Mouse (Mus musculus) stomach, embryonic 14.5 days (tissue): Measurements from ENCODE around the gene Tsg101. TPM values are rescaled to one million over a fixed set of nuclear protein-coding genes. Genes with fewer than 3 reads are reported as not detected.

ENCODE experiments used
- ATAC-seq: fragments of 200-750 bp; cut with Nextera tagmentation; 2 replicates; pipeline ENCODE4 v1.8.0; 2017; ENCODE audit warnings: low read depth, moderate TSS enrichment; ENCODE audit not compliant: insufficient number of reproducible peaks, insufficient read depth, low FRiP score
- H3K27ac ChIP-seq: fragments of 300-500 bp; sonication (generic); 2 replicates; pipeline ENCODE4 v1.5.1; 2014; ENCODE audit warnings: mild to moderate bottlenecking, low read length, moderate library complexity, mixed read lengths
- H3K27me3 ChIP-seq: fragments of 300-500 bp; sonication (generic); 2 replicates; pipeline ENCODE4 v1.6.1; 2014; ENCODE audit warnings: low read length, control low read depth, mixed read lengths; ENCODE audit not compliant: control insufficient read depth, insufficient read depth
- H3K36me3 ChIP-seq: fragments of 300-500 bp; sonication (generic); 2 replicates; pipeline ENCODE4 v1.6.1; 2014; ENCODE audit warnings: mild to moderate bottlenecking, control low read depth, low read length, moderate library complexity, mixed read lengths; ENCODE audit not compliant: control insufficient read depth, insufficient read depth
- H3K4me1 ChIP-seq: fragments of 300-500 bp; sonication (generic); 2 replicates; pipeline ENCODE4 v1.6.1; 2014; ENCODE audit warnings: low read length, control low read depth, mixed read lengths; ENCODE audit not compliant: control insufficient read depth, insufficient read depth
- H3K4me2 ChIP-seq: fragments of 300-500 bp; sonication (generic); replicated peaks from 2 replicates; pipeline ENCODE4 v1.6.1; 2014; ENCODE audit warnings: low read depth, low read length, control low read depth
- H3K4me3 ChIP-seq: fragments of 300-500 bp; sonication (generic); 2 replicates; pipeline ENCODE4 v1.5.1; 2014; ENCODE audit warnings: low read depth, low read length, control low read depth
- H3K9ac ChIP-seq: fragments of 300-500 bp; sonication (generic); replicated peaks from 2 replicates; pipeline ENCODE4 v1.6.1; 2014; ENCODE audit warnings: low read depth, mild to moderate bottlenecking, control low read depth, low read length, moderate library complexity, mixed read lengths
- H3K9me3 ChIP-seq: fragments of 300-500 bp; sonication (generic); 2 replicates; pipeline ENCODE4 v1.6.1; 2016; ENCODE audit warnings: low read depth, low read length, control low read depth; ENCODE audit not compliant: control insufficient read depth
- WGBS: fragments of 180-500 bp; shearing (Covaris S2); extraction: QIAGEN DNeasy Blood & Tissue Kit; methylation state at CpG from one replicate; pipeline ENCODE4 v1.1.7; 2014; 5-methylcytosine and 5-hydroxymethylcytosine counted together
- polyA plus RNA-seq: library from polyadenylated mRNA; unstranded; fragments of >200 nt; fragmentation: Nextera tagmentation; extraction: Ambion mirVana; gene quantifications from 2 replicates; pipeline ENCODE4 v1.2.1, GENCODE M21; 2014

The Tsg101 gene
- polyA plus RNA-seq, 1 experiment from 2014 or later = 179 TPM

DNA sequence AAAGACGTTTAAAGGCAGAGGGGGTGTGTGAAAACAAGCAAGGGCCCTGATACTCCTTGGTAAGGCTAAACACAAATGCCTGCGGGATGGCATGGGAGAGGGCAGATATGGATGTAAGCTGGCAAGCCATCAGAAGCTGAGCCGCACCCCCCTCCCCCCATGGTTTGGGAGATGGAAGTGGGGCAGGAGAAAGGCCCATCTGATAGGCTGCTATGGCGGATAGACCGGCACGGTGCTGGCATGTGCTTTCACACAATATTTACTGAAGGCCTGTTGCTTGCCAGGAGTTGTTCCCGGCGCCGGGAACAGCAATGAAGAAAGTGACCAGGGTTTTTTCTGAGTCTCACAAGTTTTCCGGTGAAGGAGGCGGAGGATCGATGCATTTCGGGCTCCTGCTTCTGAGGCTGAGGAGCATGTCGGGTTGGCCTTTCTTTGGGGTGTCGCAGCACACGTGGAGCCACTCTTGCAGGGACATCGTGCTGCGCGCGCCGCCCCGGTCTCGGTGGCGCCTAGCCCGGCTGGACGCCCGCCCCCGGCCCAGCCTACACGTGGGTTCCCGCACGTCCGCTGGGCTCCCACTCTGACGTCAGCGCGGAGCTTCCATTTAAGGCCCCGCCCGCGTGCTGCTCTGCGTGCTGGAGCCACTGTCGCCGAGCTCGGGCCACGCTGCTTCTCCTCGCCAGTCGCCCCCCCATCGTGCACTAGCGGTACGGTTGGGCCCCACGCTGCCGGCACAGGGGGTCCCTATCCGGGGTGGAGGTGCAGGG, 74.4 kb downstream of the Tsg101 start:
- peak; percentile 88 for ATAC-seq

GRCm38 (mm10) chr7:46843576-46843975, 76.2 kb downstream of the Tsg101 start:
- H3K36me3 ChIP-seq = peaks cover 5% of the 10 kb centered on the region
- no peak overlapping the region for H3K4me2 ChIP-seq
- peaks cover 28% of the 10 kb centered on the region for H3K4me1 ChIP-seq
- ATAC-seq = no peak
- no peak overlapping the region for H3K27ac ChIP-seq
- no peaks in the 10 kb centered on the region for H3K27me3 ChIP-seq
- H3K4me3 ChIP-seq = no peak overlapping the region
- H3K9me3 ChIP-seq = no peaks in the 10 kb centered on the region
- WGBS = 85% methylated on average over 4 of the region's 4 CpGs
- no peak overlapping the region for H3K9ac ChIP-seq

More for the DNA sequence above, 74.4 kb downstream of the Tsg101 start:
- Histone ChIP-seq H3K27ac (peak overlapping the region; percentile 92), H3K4me3 (peak overlapping the region; percentile 84), H3K4me1 (peaks cover 16% of the 10 kb centered on the region), H3K4me2 (peak overlapping the region; percentile 74), H3K36me3 (peaks cover 20% of the 10 kb centered on the region), H3K9ac (peak overlapping the region; percentile 84), H3K9me3 (no peaks in the 10 kb centered on the region), H3K27me3 (no peaks in the 10 kb centered on the region)
- under 1% methylated on average over 51 of the region's 51 CpGs for WGBS

- H3K9me3 ChIP-seq = no peaks in the 10 kb centered on the region
- no peaks in the 10 kb centered on the region for H3K36me3 ChIP-seq
- no peak overlapping the region for H3K27ac ChIP-seq
- H3K4me1 ChIP-seq = peaks cover 36% of the 10 kb centered on the region
- no peak for ATAC-seq
- no peak overlapping the region for H3K4me2 ChIP-seq
- WGBS = 32% methylated on average over 5 of the region's 5 CpGs
- no peaks in the 10 kb centered on the region for H3K27me3 ChIP-seq
- no peak overlapping the region for H3K9ac ChIP-seq
- H3K4me3 ChIP-seq = no peak overlapping the region
These were observed 77.5 kb downstream of the Tsg101 start for GRCm38 (mm10) chr7:46842278-46842677.

- Histone ChIP-seq H3K36me3 (no peaks in the 10 kb centered on the region), H3K27ac (no peak within 1 kb of the TSS), H3K27me3 (no peaks in the 10 kb centered on the region), H3K4me1 (peaks cover 29% of the 10 kb centered on the region), H3K9me3 (no peaks in the 10 kb centered on the region), H3K4me2 (no peak within 1 kb of the TSS), H3K9ac (no peak within 1 kb of the TSS), H3K4me3 (no peak within 1 kb of the TSS)
- no peak for ATAC-seq
- 33% methylated on average over 6 of the region's 6 CpGs for WGBS
These were observed 78.8 kb downstream of the Tsg101 start, which contains the start of gene Ldha for GRCm38 (mm10) chr7:46840787-46841525. TSS of gene Ldha (plus strand) at chr7:46841475.

DNA sequence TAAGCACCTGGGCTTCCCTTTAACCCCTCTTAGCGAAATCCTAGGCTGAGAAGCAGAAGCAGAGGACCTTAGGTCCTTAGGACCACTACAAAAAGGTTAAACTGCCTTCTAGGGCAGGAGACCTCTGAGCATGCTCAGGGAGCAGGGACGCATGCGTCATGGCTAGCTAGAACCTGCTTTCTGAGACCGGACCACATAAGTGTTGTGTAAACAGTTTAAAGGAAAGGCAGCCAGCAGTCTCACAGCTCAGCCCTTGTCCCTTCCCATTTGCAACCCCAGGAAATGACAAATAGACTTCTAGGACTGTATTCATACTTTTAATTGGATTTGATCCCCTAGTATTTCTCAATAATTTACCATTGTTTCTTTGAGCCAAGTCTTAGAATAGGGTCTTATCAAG, 79.4 kb downstream of the Tsg101 start:
- 36% methylated on average over 4 of the region's 4 CpGs for WGBS
- no peak overlapping the region for H3K4me2 ChIP-seq
- H3K9ac ChIP-seq = no peak overlapping the region
- no peak overlapping the region for H3K4me3 ChIP-seq
- H3K9me3 ChIP-seq = no peaks in the 10 kb centered on the region
- no peak overlapping the region for H3K27ac ChIP-seq
- H3K4me1 ChIP-seq = peaks cover 29% of the 10 kb centered on the region
- no peaks in the 10 kb centered on the region for H3K27me3 ChIP-seq
- no peaks in the 10 kb centered on the region for H3K36me3 ChIP-seq
- no peak for ATAC-seq

GRCm38 (mm10) chr7:46839861-46840260, 79.9 kb downstream of the Tsg101 start:
- no peak for ATAC-seq
- no peaks in the 10 kb centered on the region for H3K9me3 ChIP-seq
- H3K36me3 ChIP-seq = no peaks in the 10 kb centered on the region
- peaks cover 25% of the 10 kb centered on the region; the same call in 1 of the 2 replicates for H3K4me1 ChIP-seq
- WGBS = 63% methylated on average over 5 of the region's 5 CpGs
- H3K27ac ChIP-seq = no peak overlapping the region; the same call in 1 of the 2 replicates
- no peak overlapping the region for H3K4me2 ChIP-seq
- no peak overlapping the region for H3K9ac ChIP-seq
- no peak overlapping the region for H3K4me3 ChIP-seq
- H3K27me3 ChIP-seq = no peaks in the 10 kb centered on the region

DNA sequence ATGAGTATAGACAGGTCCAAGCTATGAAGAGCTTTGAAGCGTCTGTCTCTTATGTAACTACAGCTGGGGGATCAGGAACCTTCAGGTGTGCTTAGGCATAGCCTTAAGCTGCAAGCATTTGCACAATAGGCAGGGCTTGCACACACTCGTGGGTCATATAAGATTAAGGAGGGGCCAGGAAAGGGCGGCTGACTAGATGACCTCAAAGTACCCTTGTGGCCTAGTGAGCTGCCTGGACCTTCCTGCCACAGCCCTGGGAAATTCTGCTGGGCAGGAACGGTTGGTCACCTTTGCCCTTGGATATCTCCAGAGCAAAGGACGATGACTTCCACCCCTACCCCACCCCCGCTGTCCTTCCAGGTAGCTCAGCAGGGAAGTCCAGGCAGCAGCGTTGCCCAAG, 80.3 kb downstream of the Tsg101 start:
- Histone ChIP-seq H3K9ac (no peak overlapping the region), H3K4me2 (no peak overlapping the region), H3K4me1 (peaks cover 21% of the 10 kb centered on the region; the same call in 1 of the 2 replicates), H3K36me3 (no peaks in the 10 kb centered on the region), H3K27me3 (no peaks in the 10 kb centered on the region), H3K27ac (peak overlapping the region; percentile 74; the same call in 1 of the 2 replicates), H3K4me3 (no peak overlapping the region), H3K9me3 (no peaks in the 10 kb centered on the region)
- WGBS = 33% methylated on average over 7 of the region's 7 CpGs
- peak; percentile 39 for ATAC-seq
